Mouse (Mus musculus) spleen, postnatal 14 days (tissue): ENCODE measurements around the gene BC004004.

Source experiments
- DNase-seq, 2 experiments: peaks; one replicate each; pipeline ENCODE4 v3.0.0; 2021 to 2022; ENCODE audit warnings: low spot score in 2 of 2

Gene BC004004

GRCm38 (mm10) chr17:29322603-29322962 is 54.0 kb downstream of the BC004004 start:
- DNase-seq: no peak

DNA sequence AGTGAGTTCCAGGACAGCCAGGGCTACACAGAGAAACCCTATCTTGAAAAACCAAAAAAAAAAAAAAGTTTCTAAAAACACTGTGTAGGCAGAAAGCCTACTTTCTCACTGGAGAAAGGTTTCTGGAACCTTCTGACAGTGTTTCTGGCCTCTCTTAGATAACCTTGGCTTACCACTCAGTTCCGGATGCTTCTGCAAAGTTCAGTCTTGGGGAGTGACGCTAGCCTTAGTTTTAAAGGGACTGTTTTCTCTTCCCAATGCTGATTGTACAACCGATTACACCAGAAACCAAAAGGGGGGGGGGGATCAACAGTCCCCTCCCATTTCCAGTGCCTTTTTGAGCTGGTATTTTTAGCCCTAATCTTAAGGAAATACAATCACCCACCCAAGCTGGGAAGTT is 55.0 kb downstream of the BC004004 start:
- DNase-seq: no peak

- no peak for DNase-seq
Observed at GRCm38 (mm10) chr17:29325831-29326230, 57.2 kb downstream of the BC004004 start.

DNA sequence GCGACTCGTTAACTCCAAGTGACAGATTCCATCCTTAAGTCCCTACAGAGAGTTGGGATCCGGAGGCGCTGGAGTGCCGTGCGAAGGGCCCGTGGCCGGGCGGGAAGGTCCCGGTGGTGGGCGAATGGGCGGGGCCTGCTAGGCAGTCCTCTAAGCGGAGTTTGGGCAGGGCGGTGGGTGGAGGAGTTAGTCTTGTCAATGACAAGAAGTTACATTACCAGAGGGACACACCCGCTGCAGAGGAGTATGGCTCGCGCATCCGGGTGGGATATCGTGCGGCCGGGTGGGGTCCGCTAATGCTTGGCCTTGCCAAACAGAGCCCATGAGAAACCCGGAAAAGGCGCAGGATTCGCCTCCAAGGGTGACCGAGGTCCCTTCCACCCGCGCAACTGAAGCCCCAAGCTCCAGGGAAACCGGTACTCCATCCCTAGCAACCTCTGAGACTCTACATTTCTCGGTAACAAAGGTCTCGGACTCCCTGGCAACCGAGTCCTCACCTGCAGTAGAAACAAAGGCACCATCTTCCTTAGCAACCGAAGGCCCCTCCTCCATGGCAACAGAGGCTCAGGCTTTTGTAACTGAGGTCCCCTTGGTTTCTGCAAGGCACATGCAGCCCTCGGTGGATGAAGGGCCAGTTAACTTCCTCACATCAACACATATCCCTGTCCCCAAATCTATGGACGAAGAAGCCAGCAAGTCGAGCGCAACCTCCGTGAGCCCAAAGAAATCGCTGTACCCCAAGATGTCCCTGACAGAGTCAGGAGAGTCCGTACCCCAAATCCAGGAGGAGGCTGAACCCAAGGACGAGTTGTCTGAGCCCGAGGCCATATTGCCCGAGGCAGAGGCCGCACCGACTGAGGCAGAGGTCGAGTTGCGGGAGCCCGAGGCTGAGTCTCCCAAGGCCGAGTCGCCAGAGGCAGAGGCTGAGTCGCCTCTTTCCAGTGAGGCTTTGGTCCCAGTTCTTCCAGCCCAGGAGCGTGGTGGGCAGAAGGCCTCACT is 58.2 kb downstream of the BC004004 start:
- no peak for DNase-seq

DNA sequence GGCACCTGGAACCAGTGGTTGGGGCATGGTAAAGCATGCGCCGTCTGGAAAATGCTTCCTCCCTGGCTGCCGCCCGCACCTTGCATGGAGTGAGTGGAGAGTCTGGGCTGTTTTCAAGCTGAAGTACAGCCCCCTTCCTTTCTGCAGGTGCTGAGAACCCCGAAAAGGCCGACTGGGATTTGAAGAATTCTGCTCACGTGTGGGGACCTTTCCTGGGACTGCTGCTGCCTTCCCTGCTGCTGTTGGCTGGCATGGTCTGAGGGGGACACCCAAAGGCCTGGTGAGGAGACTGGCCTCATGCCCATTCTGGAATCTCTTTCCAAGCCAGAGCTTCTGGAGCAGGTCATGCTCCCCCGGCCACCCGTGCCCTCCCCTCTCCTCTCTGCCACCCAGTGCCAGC is 59.1 kb downstream of the BC004004 start:
- DNase-seq: no peak

DNA sequence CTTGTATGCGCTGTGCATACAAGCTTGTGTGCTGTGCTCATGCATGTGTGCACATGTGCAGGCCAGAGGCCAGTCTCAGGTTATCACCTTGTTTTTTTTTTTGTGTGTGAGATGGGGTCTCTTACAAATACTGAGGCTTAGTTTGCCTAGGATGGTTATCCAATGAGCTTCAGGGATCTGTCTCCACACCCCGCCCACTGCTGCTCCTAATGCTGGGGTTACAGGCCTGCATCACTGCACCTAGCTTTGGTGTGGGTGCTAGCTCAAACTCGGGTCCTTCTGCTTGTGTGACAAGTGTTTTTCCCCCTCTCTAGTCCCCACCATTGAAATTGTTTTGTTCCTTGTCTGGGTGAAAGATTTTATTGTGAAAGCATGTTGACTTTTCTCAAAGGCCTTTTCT is 61.6 kb downstream of the BC004004 start:
- DNase-seq: no peak

- no peak for DNase-seq
Observed at GRCm38 (mm10) chr17:29330671-29331410, 62.3 kb downstream of the BC004004 start.

GRCm38 (mm10) chr17:29332186-29332685 is 63.6 kb downstream of the BC004004 start:
- DNase-seq: no peak

DNA sequence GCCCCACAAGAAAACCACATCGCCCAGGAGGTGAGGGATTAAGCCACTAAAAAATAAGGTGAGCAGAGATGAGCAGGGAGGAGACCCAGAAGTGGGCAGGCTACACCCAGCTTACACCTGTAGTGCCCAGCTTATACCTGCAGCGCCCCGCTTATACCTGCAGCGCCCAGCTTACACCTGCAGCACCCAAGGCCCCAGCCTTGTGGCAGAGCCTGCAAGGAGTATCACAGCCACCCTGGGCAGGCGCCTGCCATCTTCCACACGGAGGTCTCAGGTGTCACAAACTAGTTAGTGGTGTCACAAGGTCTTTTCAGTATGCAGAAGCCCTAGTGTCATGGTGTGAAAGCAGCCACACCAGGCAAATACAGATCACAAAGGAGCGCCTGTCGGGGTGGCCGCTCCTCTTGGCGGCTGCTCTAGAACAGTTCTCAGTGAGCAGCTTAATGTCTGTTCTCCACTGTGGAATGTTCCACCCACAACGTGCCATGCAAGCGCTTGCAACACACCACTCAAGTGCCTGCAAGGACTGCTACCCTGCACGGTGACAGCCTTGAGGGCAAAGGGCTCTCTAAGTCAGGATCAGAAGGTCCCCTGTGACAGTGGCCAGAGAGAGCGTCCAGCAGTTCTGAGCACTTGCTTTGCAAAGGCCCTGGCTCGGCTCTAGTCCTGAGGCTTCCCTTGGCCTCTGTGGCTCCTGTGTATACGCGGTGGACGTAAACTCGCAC is 67.8 kb downstream of the BC004004 start:
- no peak for DNase-seq

DNA sequence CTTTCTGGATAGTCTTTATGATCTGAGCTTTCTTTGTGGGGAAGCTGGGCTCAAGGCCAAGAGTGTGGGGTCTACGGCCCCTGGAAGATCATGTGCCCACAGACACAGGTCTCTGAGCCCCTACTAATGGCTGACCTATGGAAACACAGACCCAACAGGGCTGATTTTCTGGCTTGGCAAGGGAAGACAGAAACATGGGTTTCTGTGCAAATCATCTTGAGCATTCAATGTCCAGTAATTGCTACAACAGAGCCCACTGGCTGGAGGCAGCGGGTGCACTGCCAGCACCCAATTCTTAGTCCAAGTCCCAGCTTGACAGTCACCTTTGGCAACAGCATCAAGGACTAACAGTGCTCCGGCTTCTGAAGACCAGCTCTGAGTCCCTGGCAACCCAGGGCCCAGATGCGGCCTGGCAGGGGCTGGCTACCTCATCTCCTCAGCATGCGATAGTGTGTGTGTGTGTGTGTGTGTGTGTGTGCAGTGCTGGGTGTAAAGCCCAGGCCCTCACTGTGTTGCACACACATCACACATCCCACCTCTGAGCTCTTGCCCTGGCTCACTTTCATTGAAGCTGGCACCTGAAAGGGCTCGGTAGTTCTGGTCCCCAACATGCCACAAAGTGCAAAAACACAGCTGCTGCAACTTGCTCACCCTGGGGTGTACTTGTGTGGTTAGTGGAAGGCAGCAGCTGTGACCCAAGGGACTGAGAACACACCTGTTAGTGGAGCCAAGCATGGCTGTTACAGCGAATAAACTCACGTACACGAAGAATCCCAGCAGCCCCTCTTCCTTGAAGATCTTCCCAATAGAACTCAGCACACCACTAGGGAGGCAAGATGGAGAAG is 69.6 kb downstream of the BC004004 start:
- no peak for DNase-seq

GRCm38 (mm10) chr17:29339170-29339768 is 70.7 kb downstream of the BC004004 start:
- no peak for DNase-seq

GRCm38 (mm10) chr17:29340406-29341261 is 72.0 kb downstream of the BC004004 start:
- DNase-seq: no peak

DNA sequence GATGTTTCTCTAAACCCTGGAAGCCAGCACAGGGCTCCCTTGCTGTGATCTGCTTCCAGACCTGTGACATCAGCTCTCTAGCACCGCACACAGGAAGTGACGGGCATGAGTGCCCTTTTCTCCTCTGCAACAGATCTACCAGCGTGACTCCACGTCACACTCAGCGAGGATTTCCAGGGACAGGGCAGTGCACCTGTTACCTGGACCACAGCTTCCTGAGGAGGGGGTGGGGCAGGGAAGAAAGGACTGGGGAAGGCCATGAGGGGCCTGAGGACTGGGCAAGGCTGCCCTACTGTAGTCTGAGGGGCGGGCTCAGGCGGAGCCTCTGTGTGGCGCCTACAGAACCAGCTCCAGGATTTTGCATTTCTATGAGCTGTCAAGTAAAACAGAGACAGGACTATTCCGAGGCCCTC is 73.0 kb downstream of the BC004004 start:
- DNase-seq: no peak

DNA sequence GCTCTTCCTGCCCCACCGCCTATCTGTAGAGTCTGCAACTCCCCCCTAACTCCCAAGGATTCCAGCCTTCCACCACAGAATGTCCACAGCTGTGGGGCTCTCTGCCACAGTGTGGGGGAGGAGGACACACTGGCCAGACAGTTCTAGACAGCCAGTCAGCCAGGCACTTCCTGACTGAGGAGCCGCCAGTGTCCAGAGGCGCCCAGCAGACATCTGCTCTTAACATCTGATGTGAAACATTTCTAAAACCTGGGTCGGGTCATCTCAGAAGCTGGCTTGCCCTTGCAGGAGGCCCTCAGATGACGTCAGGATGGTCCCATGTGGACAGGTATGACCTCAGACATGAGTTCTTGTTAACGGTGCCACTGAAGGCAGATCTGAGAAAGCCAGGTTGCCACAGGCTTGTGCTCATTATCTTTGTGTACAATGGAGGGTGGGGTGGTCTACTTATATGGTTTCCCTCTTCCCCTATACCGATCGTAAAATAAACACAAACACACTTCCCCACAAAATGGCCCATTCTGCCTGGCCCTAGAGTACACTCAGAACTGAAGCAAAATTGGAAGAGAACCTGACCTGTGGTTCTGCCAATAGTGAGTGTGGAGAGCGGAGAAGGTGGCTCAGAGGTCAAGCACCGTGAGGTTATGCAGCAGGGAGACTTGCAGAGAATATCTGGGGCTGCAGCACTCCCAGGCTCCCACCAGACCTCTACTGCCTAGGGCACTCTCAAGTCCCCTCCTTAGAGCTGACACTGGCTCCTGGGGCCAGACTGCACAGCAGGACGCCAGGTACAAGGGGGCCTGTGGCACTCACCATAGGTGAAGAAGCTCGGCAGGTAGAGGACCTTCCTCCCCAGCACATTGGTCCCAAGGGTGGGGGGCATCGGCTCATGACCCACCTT is 73.7 kb downstream of the BC004004 start:
- no peak for DNase-seq

GRCm38 (mm10) chr17:29343241-29343640 is 74.7 kb downstream of the BC004004 start:
- DNase-seq: no peak

DNA sequence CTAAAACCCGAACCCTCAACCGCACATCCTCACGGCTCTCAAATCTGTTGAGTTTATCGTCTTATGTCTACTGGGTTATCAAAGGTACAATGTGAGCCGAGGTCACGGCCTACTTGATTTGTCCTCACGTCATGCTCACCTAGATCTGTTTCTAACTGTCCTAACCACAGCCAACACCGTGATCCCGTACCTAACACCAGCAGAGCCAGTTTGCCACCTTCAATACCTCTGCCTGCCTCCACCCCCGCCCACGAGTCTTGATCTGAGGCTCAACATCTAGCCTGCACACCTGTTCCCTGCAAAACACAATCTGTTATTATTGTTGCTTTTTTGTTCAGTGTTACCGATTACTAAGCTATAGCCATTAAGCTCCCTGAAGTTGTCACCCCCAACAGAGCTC is 76.7 kb downstream of the BC004004 start:
- no peak for DNase-seq

GRCm38 (mm10) chr17:29346496-29347125 is 78.0 kb downstream of the BC004004 start:
- DNase-seq: no peak

GRCm38 (mm10) chr17:29347126-29347644 is 78.6 kb downstream of the BC004004 start:
- no peak for DNase-seq
